Mouse (Mus musculus): ENCODE data around the gene Hsd3b5. TPM values are rescaled to one million over a fixed set of nuclear protein-coding genes. Genes with fewer than 3 reads are reported as not detected.
"Not testable (repeated sequence)": the region's sequence is repeated elsewhere in the genome, so short reads cannot be mapped to it uniquely, and the experiment has no call there.

Gene Hsd3b5
- polyA plus RNA-seq (2012; rRNA removed) (not detected in 2 replicates), polyA plus RNA-seq (2014; fragmentation: Nextera tagmentation; extraction: Ambion mirVana) (not detected in 2 replicates)

DNA sequence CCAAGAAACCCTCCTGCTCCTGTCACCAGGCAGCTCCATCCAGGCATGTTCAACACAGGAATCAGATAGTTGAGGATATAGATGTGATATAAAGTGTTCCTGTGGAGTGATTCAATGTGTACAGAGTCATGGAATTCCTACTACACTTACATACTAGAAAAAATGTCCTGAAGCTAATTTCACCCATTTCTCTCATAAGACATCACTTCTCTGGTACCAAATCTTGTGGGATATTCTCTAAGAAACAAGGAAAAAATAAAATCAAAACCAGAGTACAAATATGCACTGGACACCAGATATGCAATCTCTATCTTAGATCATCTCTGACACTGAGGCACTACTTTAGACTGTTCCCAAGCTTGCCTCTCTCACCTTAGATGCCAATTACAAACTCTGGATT, at the start of gene Hsd3b5:
Gene Hsd3b5 (minus strand): TSS at position 101 of the 400 bp plus-strand sequence.
- no peak for ATAC-seq (ENCODE audit: low FRiP score, low read depth)
- H3K27ac ChIP-seq (replicated peaks; ENCODE audit: low read depth, low read length), result no peak within 1 kb of the TSS
- no peaks in the 10 kb centered on the region for H3K9me3 ChIP-seq (ENCODE audit: control insufficient read depth, low read length)
- no peak within 1 kb of the TSS for H3K9ac ChIP-seq (ENCODE audit: low read depth, low read length, severe bottlenecking)
- no peak for DNase-seq (ENCODE audit: low spot score)
- H3K4me2 ChIP-seq (replicated peaks; ENCODE audit: low read depth, low read length, severe bottlenecking), result no peak within 1 kb of the TSS
- H3K4me3 ChIP-seq (replicated peaks; ENCODE audit: low read length), result no peak within 1 kb of the TSS
- TF ChIP-seq POLR2A (IDR thresholded peaks at IDR 0.05; ENCODE audit: borderline replicate concordance, extremely low read depth, insufficient read depth, insufficient read length), result no peak
- no peaks in the 10 kb centered on the region for H3K4me1 ChIP-seq (ENCODE audit: control insufficient read depth, insufficient read depth, low read length)
- H3K27me3 ChIP-seq (ENCODE audit: control insufficient read depth, insufficient read depth, low read length), result no peaks in the 10 kb centered on the region
- H3K36me3 ChIP-seq (ENCODE audit: control insufficient read depth, insufficient read depth, low read length), result no peaks in the 10 kb centered on the region

DNA sequence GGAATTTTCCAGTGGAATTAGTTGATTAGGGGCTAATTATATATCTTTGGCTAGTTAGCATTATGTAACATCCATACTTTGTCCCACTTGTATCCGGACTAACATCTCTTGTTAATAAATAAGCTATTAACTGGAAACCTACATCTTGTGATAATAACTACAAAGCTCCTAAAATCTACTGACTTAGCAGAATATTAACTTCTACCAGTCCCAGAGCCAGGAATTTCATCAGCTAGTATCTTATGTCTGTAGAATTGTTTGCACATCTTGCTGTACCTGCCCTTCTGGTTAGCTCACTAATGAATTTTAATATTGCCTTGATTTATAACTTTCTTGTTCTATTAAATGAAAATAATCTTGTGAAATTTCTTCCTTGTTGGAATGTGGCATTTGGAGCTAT, 5.1 kb upstream of the Hsd3b5 start:
- H3K4me2 ChIP-seq (replicated peaks; ENCODE audit: low read depth, low read length, severe bottlenecking), result no peak overlapping the region
- H3K4me1 ChIP-seq (ENCODE audit: control insufficient read depth, insufficient read depth, low read length), result no peaks in the 10 kb centered on the region
- H3K9me3 ChIP-seq (ENCODE audit: control insufficient read depth, low read length), result no peaks in the 10 kb centered on the region
- WGBS, result 82% methylated on average over 1 of the region's 1 CpGs
- no peak for DNase-seq (ENCODE audit: low spot score)
- H3K4me3 ChIP-seq (replicated peaks; ENCODE audit: low read length), result no peak overlapping the region
- no peak for ATAC-seq (ENCODE audit: low FRiP score, low read depth)
- no peaks in the 10 kb centered on the region for H3K36me3 ChIP-seq (ENCODE audit: control insufficient read depth, insufficient read depth, low read length)
- no peaks in the 10 kb centered on the region for H3K27me3 ChIP-seq (ENCODE audit: control insufficient read depth, insufficient read depth, low read length)
- H3K27ac ChIP-seq (replicated peaks; ENCODE audit: low read depth, low read length), result no peak overlapping the region
- no peak for TF ChIP-seq POLR2A (IDR thresholded peaks at IDR 0.05; ENCODE audit: borderline replicate concordance, extremely low read depth, insufficient read depth, insufficient read length)
- no peak overlapping the region for H3K9ac ChIP-seq (ENCODE audit: low read depth, low read length, severe bottlenecking)

DNA sequence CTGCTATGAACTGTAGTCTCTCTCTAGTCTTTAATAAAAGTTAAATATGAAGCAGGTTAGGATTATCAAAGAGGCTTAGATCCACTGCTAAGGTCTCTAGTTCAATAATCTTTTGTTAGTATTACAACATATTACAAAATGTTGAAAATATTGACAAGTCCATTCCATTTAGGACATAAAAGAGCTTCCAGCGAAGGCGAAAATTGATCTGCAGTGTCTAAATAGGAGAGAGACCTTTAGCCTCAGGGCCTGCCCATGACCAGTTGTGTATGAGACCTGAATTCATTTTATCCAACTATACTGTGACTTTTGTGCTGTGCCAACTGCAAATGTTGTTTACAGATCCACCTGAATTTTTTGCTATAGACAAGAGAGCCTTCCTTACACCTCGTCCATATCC, 419 bp downstream of the Hsd3b5 start:
- H3K27me3 ChIP-seq (ENCODE audit: control insufficient read depth, insufficient read depth, low read length), result no peaks in the 10 kb centered on the region
- ATAC-seq (ENCODE audit: low FRiP score, low read depth), result no peak
- WGBS, result 83% methylated on average over 3 of the region's 3 CpGs
- no peak for DNase-seq (ENCODE audit: low spot score)
- no peak overlapping the region for H3K4me3 ChIP-seq (replicated peaks; ENCODE audit: low read length)
- H3K4me1 ChIP-seq (ENCODE audit: control insufficient read depth, insufficient read depth, low read length), result no peaks in the 10 kb centered on the region
- H3K27ac ChIP-seq (replicated peaks; ENCODE audit: low read depth, low read length), result no peak overlapping the region
- no peak overlapping the region for H3K9ac ChIP-seq (ENCODE audit: low read depth, low read length, severe bottlenecking)
- H3K36me3 ChIP-seq (ENCODE audit: control insufficient read depth, insufficient read depth, low read length), result no peaks in the 10 kb centered on the region
- no peaks in the 10 kb centered on the region for H3K9me3 ChIP-seq (ENCODE audit: control insufficient read depth, low read length)
- no peak for TF ChIP-seq POLR2A (IDR thresholded peaks at IDR 0.05; ENCODE audit: borderline replicate concordance, extremely low read depth, insufficient read depth, insufficient read length)
- no peak overlapping the region for H3K4me2 ChIP-seq (replicated peaks; ENCODE audit: low read depth, low read length, severe bottlenecking)

DNA sequence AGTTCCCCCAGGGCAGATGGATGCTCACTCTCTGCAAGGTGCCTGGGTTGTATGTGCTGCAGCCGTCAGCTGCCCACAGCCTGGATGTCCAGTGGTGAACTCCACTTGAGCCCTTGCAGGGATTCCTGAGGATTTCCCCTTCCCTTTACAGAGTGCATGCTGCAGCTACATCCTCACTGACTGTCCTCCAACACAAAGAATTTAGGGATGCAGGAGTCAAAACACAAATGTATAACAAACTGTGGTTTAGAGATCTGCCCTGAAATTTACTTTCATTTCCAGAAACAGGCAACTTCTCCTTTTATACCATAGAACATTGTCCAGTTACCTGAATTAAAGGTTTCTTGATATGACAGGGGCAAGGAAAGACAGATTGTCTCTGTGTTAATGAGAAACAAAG, 13.3 kb downstream of the Hsd3b5 start:
- H3K9me3 ChIP-seq (ENCODE audit: control insufficient read depth, low read length); H3K4me3 ChIP-seq (replicated peaks; ENCODE audit: low read length); H3K4me1 ChIP-seq (ENCODE audit: control insufficient read depth, insufficient read depth, low read length); H3K27me3 ChIP-seq (ENCODE audit: control insufficient read depth, insufficient read depth, low read length); H3K36me3 ChIP-seq (ENCODE audit: control insufficient read depth, insufficient read depth, low read length); ATAC-seq (ENCODE audit: low FRiP score, low read depth); H3K9ac ChIP-seq (ENCODE audit: low read depth, low read length, severe bottlenecking); H3K4me2 ChIP-seq (replicated peaks; ENCODE audit: low read depth, low read length, severe bottlenecking); H3K27ac ChIP-seq (replicated peaks; ENCODE audit: low read depth, low read length); DNase-seq (ENCODE audit: low spot score): not testable (repeated sequence)
- 64% methylated on average over 1 of the region's 1 CpGs for WGBS

DNA sequence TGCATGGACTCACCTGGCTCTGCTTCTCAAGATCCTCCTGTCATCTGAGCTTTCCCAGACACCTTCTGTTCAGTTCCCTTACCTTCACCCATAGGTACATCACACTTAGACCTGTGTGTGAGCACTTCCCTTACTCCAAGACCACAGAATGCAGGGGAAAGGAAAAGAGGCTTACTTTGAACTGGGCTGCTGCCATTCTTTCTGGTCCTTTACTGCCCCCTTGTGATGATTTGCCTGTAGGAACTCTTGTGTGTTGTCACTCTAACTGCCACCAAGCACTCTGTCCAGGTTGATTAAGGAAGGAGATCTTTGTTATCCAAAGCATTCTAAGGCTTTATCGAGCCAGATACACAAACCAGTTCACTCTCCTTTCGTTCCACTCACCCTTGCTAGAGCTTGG, 13.8 kb downstream of the Hsd3b5 start:
- 27% methylated on average over 2 of the region's 2 CpGs for WGBS
- ATAC-seq (ENCODE audit: low FRiP score, low read depth); H3K27me3 ChIP-seq (ENCODE audit: control insufficient read depth, insufficient read depth, low read length); H3K36me3 ChIP-seq (ENCODE audit: control insufficient read depth, insufficient read depth, low read length); H3K4me3 ChIP-seq (replicated peaks; ENCODE audit: low read length); H3K27ac ChIP-seq (replicated peaks; ENCODE audit: low read depth, low read length); H3K4me1 ChIP-seq (ENCODE audit: control insufficient read depth, insufficient read depth, low read length); DNase-seq (ENCODE audit: low spot score); H3K9ac ChIP-seq (ENCODE audit: low read depth, low read length, severe bottlenecking); H3K9me3 ChIP-seq (ENCODE audit: control insufficient read depth, low read length); H3K4me2 ChIP-seq (replicated peaks; ENCODE audit: low read depth, low read length, severe bottlenecking): not testable (repeated sequence)

DNA sequence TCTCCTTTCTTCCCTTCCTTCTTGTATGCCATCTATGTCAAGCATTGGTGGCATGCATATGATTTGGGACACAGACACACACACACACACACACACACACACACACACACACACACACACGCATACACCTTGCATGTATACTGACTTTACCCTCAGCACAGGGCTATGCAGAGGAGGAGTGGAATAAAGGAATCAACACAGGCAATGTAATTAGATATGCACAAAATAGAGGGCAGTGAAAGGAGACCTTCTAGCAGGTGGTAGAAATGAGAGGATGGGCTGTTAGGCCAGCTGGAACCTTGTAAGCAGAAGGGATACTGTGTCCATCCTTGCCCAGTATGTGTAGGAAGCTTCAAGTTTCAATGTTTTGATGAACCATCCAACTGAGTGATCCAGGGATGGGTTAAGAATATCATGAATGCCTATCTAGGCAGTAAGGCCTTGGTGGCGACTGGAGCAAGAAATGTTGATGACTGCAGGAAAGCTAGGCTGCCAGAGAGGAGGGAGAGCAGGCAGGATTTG, 15.6 kb downstream of the Hsd3b5 start:
- H3K9me3 ChIP-seq (ENCODE audit: control insufficient read depth, low read length); H3K36me3 ChIP-seq (ENCODE audit: control insufficient read depth, insufficient read depth, low read length); H3K4me2 ChIP-seq (replicated peaks; ENCODE audit: low read depth, low read length, severe bottlenecking); H3K27ac ChIP-seq (replicated peaks; ENCODE audit: low read depth, low read length); H3K9ac ChIP-seq (ENCODE audit: low read depth, low read length, severe bottlenecking); H3K27me3 ChIP-seq (ENCODE audit: control insufficient read depth, insufficient read depth, low read length); H3K4me1 ChIP-seq (ENCODE audit: control insufficient read depth, insufficient read depth, low read length); H3K4me3 ChIP-seq (replicated peaks; ENCODE audit: low read length); ATAC-seq (ENCODE audit: low FRiP score, low read depth); DNase-seq (ENCODE audit: low spot score): not testable (repeated sequence)
- 64% methylated on average over 2 of the region's 2 CpGs for WGBS

Measured in limb, embryonic 14.5 days (tissue).